Mouse (Mus musculus) inflammation-experienced regulatory T-cells, adult 6 months (primary cell): Measurements from ENCODE around the gene Klc3. TPM values are rescaled to one million over a fixed set of nuclear protein-coding genes. Genes with fewer than 3 reads are reported as not detected.

Source experiments
- ATAC-seq: one replicate; pipeline ENCODE4 v1.8.0; 2017
- polyA plus RNA-seq, 3 experiments: library from polyadenylated mRNA; unstranded; fragments of 100-300 nt; shearing (Covaris generic); gene quantifications; one replicate each; pipeline ENCODE4 v1.2.1; 2017

Gene Klc3
- 1 to 10 TPM; 1.5 to 4.8 (median 2.7) TPM for polyA plus RNA-seq

- peak; percentile 75 for ATAC-seq
Observed at GRCm38 (mm10) chr7:19403731-19404296, at the start of gene Klc3. Gene Klc3, minus strand, starts transcription at chr7:19404104.

GRCm38 (mm10) chr7:19449165-19449564, 45.3 kb upstream of the Klc3 start:
- no peak for ATAC-seq

GRCm38 (mm10) chr7:19447689-19448088, 43.8 kb upstream of the Klc3 start:
- ATAC-seq, result no peak

GRCm38 (mm10) chr7:19444801-19445200, 40.9 kb upstream of the Klc3 start:
- no peak for ATAC-seq

- ATAC-seq, result peak; percentile 43
Observed at GRCm38 (mm10) chr7:19443344-19443743, 39.4 kb upstream of the Klc3 start.

GRCm38 (mm10) chr7:19441448-19442091, 37.7 kb upstream of the Klc3 start:
- ATAC-seq, result no peak

GRCm38 (mm10) chr7:19437048-19437447, 33.1 kb upstream of the Klc3 start:
- ATAC-seq, result no peak

GRCm38 (mm10) chr7:19436276-19436675, 32.4 kb upstream of the Klc3 start:
- ATAC-seq, result no peak

- ATAC-seq, result no peak
Observed at GRCm38 (mm10) chr7:19432475-19432874, 28.6 kb upstream of the Klc3 start.

- no peak for ATAC-seq
Observed at GRCm38 (mm10) chr7:19430402-19430801, 26.5 kb upstream of the Klc3 start.

- ATAC-seq, result no peak
Observed at GRCm38 (mm10) chr7:19429726-19430125, 25.8 kb upstream of the Klc3 start.

GRCm38 (mm10) chr7:19427999-19428650, 24.2 kb upstream of the Klc3 start:
- no peak for ATAC-seq

GRCm38 (mm10) chr7:19426888-19427287, 23.0 kb upstream of the Klc3 start:
- no peak for ATAC-seq

- no peak for ATAC-seq
Observed at GRCm38 (mm10) chr7:19426349-19426748, 22.4 kb upstream of the Klc3 start.

- no peak for ATAC-seq
Observed at GRCm38 (mm10) chr7:19424051-19424450, 20.1 kb upstream of the Klc3 start.

- no peak for ATAC-seq
Observed at GRCm38 (mm10) chr7:19423083-19423482, 19.2 kb upstream of the Klc3 start.

- ATAC-seq, result peak; percentile 97
Observed at GRCm38 (mm10) chr7:19420821-19421636, 17.1 kb upstream of the Klc3 start.

- no peak for ATAC-seq
Observed at GRCm38 (mm10) chr7:19420121-19420520, 16.2 kb upstream of the Klc3 start.

GRCm38 (mm10) chr7:19416590-19416989, 12.7 kb upstream of the Klc3 start:
- no peak for ATAC-seq

GRCm38 (mm10) chr7:19413525-19413924, 9.6 kb upstream of the Klc3 start:
- no peak for ATAC-seq

- no peak for ATAC-seq
Observed at GRCm38 (mm10) chr7:19411783-19412182, 7.9 kb upstream of the Klc3 start.

- no peak for ATAC-seq
Observed at GRCm38 (mm10) chr7:19410766-19411344, 7.0 kb upstream of the Klc3 start.

GRCm38 (mm10) chr7:19409753-19410152, 5.8 kb upstream of the Klc3 start:
- no peak for ATAC-seq
